Mouse (Mus musculus) embryonic facial prominence, embryonic 10.5 days (tissue): ENCODE data around the gene Fads2. TPM values are rescaled to one million over a fixed set of nuclear protein-coding genes. Genes with fewer than 3 reads are reported as not detected.
"Not testable (repeated sequence)": the region's sequence is repeated elsewhere in the genome, so short reads cannot be mapped to it uniquely, and the experiment has no call there.

Experiments
- DNase-seq: peaks from one replicate; pipeline ENCODE4 v3.0.0-alpha.2; 2017; ENCODE audit warnings: low spot score
- H3K27ac ChIP-seq: fragments of 300-500 bp; sonication (generic); replicated peaks from 2 replicates; pipeline ENCODE4 v1.5.1; 2016; ENCODE audit warnings: mild to moderate bottlenecking
- H3K27me3 ChIP-seq: fragments of 300-500 bp; sonication (generic); replicated peaks from 2 replicates; pipeline ENCODE4 v1.6.1; 2016; ENCODE audit warnings: low read depth, mild to moderate bottlenecking; ENCODE audit not compliant: poor library complexity, severe bottlenecking
- H3K36me3 ChIP-seq: fragments of 300-500 bp; sonication (generic); replicated peaks from 2 replicates; pipeline ENCODE4 v1.6.1; 2016; ENCODE audit warnings: mild to moderate bottlenecking, moderate library complexity
- H3K4me1 ChIP-seq: fragments of 300-500 bp; sonication (generic); 2 replicates; pipeline ENCODE4 v1.6.1; 2016
- H3K4me3 ChIP-seq: fragments of 300-500 bp; sonication (generic); 2 replicates; pipeline ENCODE4 v1.5.1; 2016; ENCODE audit warnings: mild to moderate bottlenecking, moderate library complexity
- H3K9me3 ChIP-seq: fragments of 300-500 bp; sonication (generic); 2 replicates; pipeline ENCODE4 v1.6.1; 2016; ENCODE audit warnings: mild to moderate bottlenecking
- WGBS: fragments of 180-500 bp; shearing (Covaris S2); methylation state at CpG from one replicate; pipeline ENCODE4 v1.1.7; 2016; 5-methylcytosine and 5-hydroxymethylcytosine counted together
- polyA plus RNA-seq: library from polyadenylated mRNA; unstranded; fragments of >200 nt; fragmentation: Nextera tagmentation; extraction: Ambion mirVana; gene quantifications from 2 replicates; pipeline ENCODE4 v1.2.1, GENCODE M21; 2016

Gene Fads2
- polyA plus RNA-seq: 160 and 165 TPM in 2 replicates

GRCm38 (mm10) chr19:10101341-10102053 lies at the start of gene Fads2:
TSS of gene Fads2 (minus strand) at chr19:10101746.
- Histone ChIP-seq H3K27ac (peak within 1 kb of the TSS; percentile 98), H3K36me3 (peaks cover 32% of the 10 kb centered on the region), H3K4me1 (peaks cover 51% of the 10 kb centered on the region), H3K9me3 (no peaks in the 10 kb centered on the region), H3K4me3 (peak within 1 kb of the TSS; percentile 90), H3K27me3 (no peaks in the 10 kb centered on the region)
- DNase-seq: peak; percentile 99
- under 1% methylated on average over 57 of the region's 57 CpGs for WGBS

GRCm38 (mm10) chr19:10149189-10149588 lies 47.6 kb upstream of the Fads2 start:
- no peak for DNase-seq
- H3K9me3 ChIP-seq: no peaks in the 10 kb centered on the region
- no peaks in the 10 kb centered on the region for H3K36me3 ChIP-seq
- H3K27ac ChIP-seq: no peak overlapping the region
- no peaks in the 10 kb centered on the region for H3K27me3 ChIP-seq
- WGBS: 68% methylated on average over 3 of the region's 3 CpGs
- H3K4me3 ChIP-seq: no peak overlapping the region
- peaks cover 12% of the 10 kb centered on the region for H3K4me1 ChIP-seq

GRCm38 (mm10) chr19:10148555-10148954 lies 47.0 kb upstream of the Fads2 start:
- no peak for DNase-seq
- Histone ChIP-seq H3K27me3 (no peaks in the 10 kb centered on the region), H3K4me3 (no peak overlapping the region), H3K27ac (0 out of 2 replicates have a peak overlapping the region, but pooled peaks have one; percentile 19), H3K36me3 (no peaks in the 10 kb centered on the region), H3K9me3 (no peaks in the 10 kb centered on the region), H3K4me1 (peaks cover 16% of the 10 kb centered on the region)
- 87% methylated on average over 6 of the region's 6 CpGs for WGBS

- Histone ChIP-seq H3K27ac (no peak overlapping the region; the same call in 1 of the 2 replicates), H3K36me3 (no peaks in the 10 kb centered on the region), H3K4me3 (no peak overlapping the region), H3K27me3 (no peaks in the 10 kb centered on the region), H3K4me1 (peaks cover 21% of the 10 kb centered on the region), H3K9me3 (no peaks in the 10 kb centered on the region)
- DNase-seq: no peak
- 60% methylated on average over 4 of the region's 4 CpGs for WGBS
Observed at GRCm38 (mm10) chr19:10144464-10144863, 42.9 kb upstream of the Fads2 start.

- H3K36me3 ChIP-seq: no peaks in the 10 kb centered on the region
- no peaks in the 10 kb centered on the region for H3K9me3 ChIP-seq
- H3K4me3 ChIP-seq: no peak overlapping the region
- no peak for DNase-seq
- no peak overlapping the region for H3K27ac ChIP-seq
- no peaks in the 10 kb centered on the region for H3K27me3 ChIP-seq
- peaks cover 21% of the 10 kb centered on the region for H3K4me1 ChIP-seq
- 53% methylated on average over 2 of the region's 2 CpGs for WGBS
Observed at GRCm38 (mm10) chr19:10143667-10144066, 42.1 kb upstream of the Fads2 start.

GRCm38 (mm10) chr19:10139736-10140135 lies 38.2 kb upstream of the Fads2 start:
- no peak overlapping the region for H3K4me3 ChIP-seq
- WGBS: 87% methylated on average over 6 of the region's 6 CpGs
- H3K4me1 ChIP-seq: peaks cover 11% of the 10 kb centered on the region; the same call in 1 of the 2 replicates
- no peaks in the 10 kb centered on the region for H3K9me3 ChIP-seq
- DNase-seq: no peak
- no peaks in the 10 kb centered on the region for H3K36me3 ChIP-seq
- H3K27ac ChIP-seq: no peak overlapping the region
- H3K27me3 ChIP-seq: no peaks in the 10 kb centered on the region

- Histone ChIP-seq H3K4me3 (no peak overlapping the region), H3K27ac (no peak overlapping the region), H3K36me3 (no peaks in the 10 kb centered on the region), H3K9me3 (no peaks in the 10 kb centered on the region), H3K4me1 (no peaks in the 10 kb centered on the region), H3K27me3 (no peaks in the 10 kb centered on the region)
- 78% methylated on average over 5 of the region's 5 CpGs for WGBS
- DNase-seq: no peak
Observed at GRCm38 (mm10) chr19:10137423-10137822, 35.9 kb upstream of the Fads2 start.

GRCm38 (mm10) chr19:10134692-10135091 lies 33.1 kb upstream of the Fads2 start:
- no peaks in the 10 kb centered on the region for H3K27me3 ChIP-seq
- 51% methylated on average over 2 of the region's 2 CpGs for WGBS
- H3K27ac ChIP-seq: no peak overlapping the region
- H3K4me1 ChIP-seq: no peaks in the 10 kb centered on the region
- no peaks in the 10 kb centered on the region for H3K9me3 ChIP-seq
- no peak for DNase-seq
- no peaks in the 10 kb centered on the region for H3K36me3 ChIP-seq
- no peak overlapping the region for H3K4me3 ChIP-seq

GRCm38 (mm10) chr19:10129547-10129946 lies 28.0 kb upstream of the Fads2 start:
- DNase-seq, H3K9me3 ChIP-seq, H3K4me3 ChIP-seq, H3K36me3 ChIP-seq, H3K27me3 ChIP-seq, H3K4me1 ChIP-seq, H3K27ac ChIP-seq: not testable (repeated sequence)
- WGBS: 75% methylated on average over 7 of the region's 7 CpGs

- no peak overlapping the region for H3K4me3 ChIP-seq
- WGBS: 52% methylated on average over 5 of the region's 5 CpGs
- H3K9me3 ChIP-seq: no peaks in the 10 kb centered on the region
- no peaks in the 10 kb centered on the region for H3K36me3 ChIP-seq
- no peak for DNase-seq
- no peak overlapping the region for H3K27ac ChIP-seq
- H3K4me1 ChIP-seq: no peaks in the 10 kb centered on the region
- no peaks in the 10 kb centered on the region for H3K27me3 ChIP-seq
Observed at GRCm38 (mm10) chr19:10126479-10127250, 25.1 kb upstream of the Fads2 start.

- no peaks in the 10 kb centered on the region for H3K36me3 ChIP-seq
- H3K4me3 ChIP-seq: no peak overlapping the region
- no peak for DNase-seq
- no peaks in the 10 kb centered on the region for H3K9me3 ChIP-seq
- no peaks in the 10 kb centered on the region for H3K27me3 ChIP-seq
- no peak overlapping the region for H3K27ac ChIP-seq
- no peaks in the 10 kb centered on the region for H3K4me1 ChIP-seq
- 84% methylated on average over 7 of the region's 7 CpGs for WGBS
Observed at GRCm38 (mm10) chr19:10123892-10124634, 22.5 kb upstream of the Fads2 start.

GRCm38 (mm10) chr19:10122021-10122631 lies 20.6 kb upstream of the Fads2 start:
- Histone ChIP-seq H3K4me1 (no peaks in the 10 kb centered on the region), H3K4me3 (no peak overlapping the region), H3K27ac (no peak overlapping the region), H3K27me3 (no peaks in the 10 kb centered on the region), H3K36me3 (no peaks in the 10 kb centered on the region), H3K9me3 (no peaks in the 10 kb centered on the region)
- no peak for DNase-seq
- WGBS: 83% methylated on average over 5 of the region's 5 CpGs
